Mouse (Mus musculus) CD4-positive naive resting alpha-beta T cell, adult 57 days (primary cell): ENCODE results near the gene Vmn1r177. TPM values are rescaled to one million over a fixed set of nuclear protein-coding genes. Genes with fewer than 3 reads are reported as not detected.

Source experiments
- total RNA-seq: library from RNA; stranded (reverse); gene quantifications from one replicate; pipeline ENCODE4 v1.2.4, GENCODE M21; 2023

Gene Vmn1r177
- not detected for total RNA-seq

GRCm38 (mm10) chr7:23866349-23866748, at the start of gene Vmn1r177:
Vmn1r177 (minus strand) TSS chr7:23866449.

DNA sequence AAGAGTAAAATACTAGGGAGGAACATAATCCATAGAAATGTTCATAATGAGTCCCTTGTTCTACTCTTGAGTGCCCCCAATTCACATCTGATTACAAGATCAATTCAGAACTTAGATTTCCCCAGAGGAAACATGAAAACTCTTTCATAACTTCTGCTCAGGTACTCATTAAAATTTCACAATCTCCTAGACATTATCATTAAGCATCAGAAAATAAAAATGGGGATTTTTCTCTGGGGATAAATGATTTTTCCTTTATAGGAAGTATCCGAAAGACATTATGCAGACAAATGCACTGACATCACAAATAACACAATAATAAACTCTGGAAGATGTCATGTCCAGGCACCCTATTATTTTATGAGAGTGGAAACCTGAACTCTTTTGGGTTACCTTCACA, 25.5 kb upstream of the Vmn1r177 start, which contains the start of gene Vmn1r178:
Gene Vmn1r178 (plus strand): TSS at position 301 of the 400 bp plus-strand sequence.

GRCm38 (mm10) chr7:23837272-23837671, 29.0 kb downstream of the Vmn1r177 start, which contains the start of gene Vmn1r176:
Vmn1r176 (minus strand) TSS chr7:23837372.

Other genes starting within 250 kb of the Vmn1r177 start
- not detected for gene Vmn1r171, start 235.7 kb downstream of the Vmn1r177 start, total RNA-seq
- gene Vmn1r172, start 208.1 kb downstream of the Vmn1r177 start, total RNA-seq = not detected
- not detected for gene Vmn1r173, start 165.7 kb downstream of the Vmn1r177 start, total RNA-seq
- not detected for gene Vmn1r174, start 114.2 kb downstream of the Vmn1r177 start, total RNA-seq
- not detected for gene Vmn1r175, start 55.8 kb downstream of the Vmn1r177 start, total RNA-seq
- not detected for gene Vmn1r176, start 29.1 kb downstream of the Vmn1r177 start, total RNA-seq
- gene Vmn1r178, start 25.6 kb upstream of the Vmn1r177 start, total RNA-seq = not detected
- not detected for gene Vmn1r179, start 60.5 kb upstream of the Vmn1r177 start, total RNA-seq
- not detected for gene Vmn1r180, start 84.2 kb upstream of the Vmn1r177 start, total RNA-seq
- gene Vmn1r181, start 108.2 kb upstream of the Vmn1r177 start, total RNA-seq = not detected
- gene V1rd19, start 135.2 kb upstream of the Vmn1r177 start, total RNA-seq = not detected
- gene Vmn1r183, start 186.8 kb upstream of the Vmn1r177 start, total RNA-seq = not detected
- gene Zfp180, start 215.5 kb upstream of the Vmn1r177 start, total RNA-seq = 32.1 TPM
- gene Zfp112, start 245.9 kb upstream of the Vmn1r177 start, total RNA-seq = 2.5 TPM